Comparison of ENCODE assay signal across 25 mouse cellular contexts in genomic region chr5:148757715-148758114, GRCm38 (mm10).
A peak's percentile ranks its signal among the peaks of the same experiment; 100 is the strongest.
DNase-seq lines count a peak whose midpoint lies in the region; ATAC-seq and TF ChIP-seq lines count a peak whose summit lies in the region.
"Had no signal": no experiment of that assay in that cellular context is flagged by ENCODE, and none has a peak within 500 bp of the region (broad histone marks: within the 10 kb centered on the region; RNA-seq: fewer than 3 reads in every experiment).

No protein-coding gene starts in this region.

- POLR2A ChIA-PET in Patski (lab: Charles Lee) = interaction anchor here (0.6 to 1.7 kb wide), 5 partner anchors 17 to 320 kb away, joined by 3 read pairs; no protein-coding TSS in a partner anchor

- no peak overlapping the region for H3K9ac ChIP-seq in kidney, embryonic 15.5 days
- no peak overlapping the region for H3K9ac ChIP-seq in intestine, postnatal 0 days (ENCODE audit: low read depth, low read length)
- H3K9ac ChIP-seq: embryonic facial prominence, embryonic 15.5 days; forebrain, embryonic 12.5 days; forebrain, postnatal 0 days; hindbrain, embryonic 12.5 days; liver, embryonic 15.5 days; midbrain, embryonic 12.5 days; neural tube, embryonic 12.5 days had no signal

- H3K9me3 ChIP-seq in kidney, embryonic 15.5 days (replicated peaks) = no peaks in the 10 kb centered on the region
- H3K9me3 ChIP-seq in intestine, postnatal 0 days (ENCODE audit: control insufficient read depth) = no peaks in the 10 kb centered on the region
- H3K9me3 ChIP-seq: embryonic facial prominence, embryonic 15.5 days; liver, embryonic 15.5 days; neural tube, embryonic 12.5 days had no signal

- no peak overlapping the region for H3K4me2 ChIP-seq in kidney, embryonic 15.5 days
- 0 out of 2 replicates have a peak overlapping the region, but pooled peaks have one; percentile 21 for H3K4me2 ChIP-seq in intestine, postnatal 0 days (replicated peaks; ENCODE audit: low read depth)
- H3K4me2 ChIP-seq: embryonic facial prominence, embryonic 15.5 days; forebrain, embryonic 12.5 days; hindbrain, embryonic 12.5 days; liver, embryonic 15.5 days; midbrain, embryonic 12.5 days; neural tube, embryonic 12.5 days had no signal

- H3K4me1 ChIP-seq in kidney, embryonic 15.5 days = peaks cover 50% of the 10 kb centered on the region
- no peaks in the 10 kb centered on the region; the same call in 1 of the 2 replicates for H3K4me1 ChIP-seq in intestine, postnatal 0 days (replicated peaks; ENCODE audit: control insufficient read depth, insufficient read depth, low read length)
- H3K4me1 ChIP-seq: megakaryocyte, embryonic 14.5 days had no signal

- no peak for DNase-seq in kidney, postnatal 14 days
- DNase-seq in Muller cell, postnatal 12 days (ENCODE audit: inconsistent ontology term) = peak; percentile 19
- DNase-seq in Patski (ENCODE audit: low read depth, low spot score) = peak; percentile 77
- no peak for DNase-seq in cerebellum, postnatal 36 days
- no peak for DNase-seq in gastrocnemius, postnatal 36 days
- DNase-seq: adrenal gland, adult 8-10 months; B cell, adult 2 months; cerebellum, adult 8-10 months; cerebellum, postnatal 25 days; forebrain, postnatal 0 days; right cerebral cortex, postnatal 4 days; thymus, adult 2 months; thymus, postnatal 4 days had no signal

- WGBS in kidney, embryonic 15.5 days = 40% methylated on average over 5 of the region's 5 CpGs
- WGBS in intestine, postnatal 0 days = 61% methylated on average over 5 of the region's 5 CpGs

- no peak overlapping the region for H3K4me3 ChIP-seq in kidney, embryonic 15.5 days (replicated peaks)
- H3K4me3 ChIP-seq in intestine, postnatal 0 days (ENCODE audit: low read depth, low read length) = no peak overlapping the region
- H3K4me3 ChIP-seq: embryonic facial prominence, embryonic 15.5 days; forebrain, embryonic 12.5 days; hindbrain, embryonic 12.5 days; left cerebral cortex, adult 2 months; liver, embryonic 15.5 days; megakaryocyte, embryonic 14.5 days; midbrain, embryonic 12.5 days; myocyte; neural tube, embryonic 12.5 days had no signal

- in situ Hi-C loops in Patski (cut with MboI; ENCODE audit: low pct_unique_long_range_greater_than_20kb) = loop anchor here (5.0 kb wide), 2 partner anchors 35 to 205 kb away; partner anchors contain the start of gene Ubl3

- peak; percentile 15; the same call in 1 of the 2 replicates for ATAC-seq in kidney, embryonic 15.5 days (replicated peaks; ENCODE audit: low FRiP score)
- ATAC-seq in Patski = peak; percentile 70
- ATAC-seq in intestine, postnatal 0 days = no peak
- ATAC-seq: forebrain, postnatal 0 days; lung, postnatal 0 days had no signal

- TF ChIP-seq CTCF in Patski (IDR thresholded peaks at IDR 0.05) = no peak
- no peak for TF ChIP-seq CTCF in intestine, postnatal 0 days (IDR thresholded peaks at IDR 0.05; ENCODE audit: low read depth)

- no peaks in the 10 kb centered on the region for H3K36me3 ChIP-seq in kidney, embryonic 15.5 days
- H3K36me3 ChIP-seq in intestine, postnatal 0 days (ENCODE audit: control insufficient read depth, insufficient read depth) = no peaks in the 10 kb centered on the region
- H3K36me3 ChIP-seq: embryonic facial prominence, embryonic 15.5 days; forebrain, embryonic 12.5 days; hindbrain, embryonic 12.5 days; liver, embryonic 15.5 days; midbrain, embryonic 12.5 days; neural tube, embryonic 12.5 days had no signal

- H3K27ac ChIP-seq in kidney, embryonic 15.5 days = peak overlapping the region; percentile 92
- H3K27ac ChIP-seq in intestine, postnatal 0 days (ENCODE audit: low read depth, low read length) = no peak overlapping the region
- H3K27ac ChIP-seq: embryonic facial prominence, embryonic 15.5 days; forebrain, embryonic 12.5 days; hindbrain, embryonic 12.5 days; left cerebral cortex, adult 2 months; liver, embryonic 15.5 days; midbrain, embryonic 12.5 days; neural tube, embryonic 12.5 days had no signal

- CTCF ChIA-PET in Patski (lab: Charles Lee) = interaction anchor here (1.0 to 7.1 kb wide), 8 partner anchors 16 to 211 kb away, joined by 3 to 87 read pairs (median 4); no protein-coding TSS in a partner anchor

- intact Hi-C loops in gastrocnemius, postnatal 36 days (cut with DNase I) = no loop called here

- no peaks in the 10 kb centered on the region for H3K27me3 ChIP-seq in kidney, embryonic 15.5 days
- no peaks in the 10 kb centered on the region for H3K27me3 ChIP-seq in Patski
- no peaks in the 10 kb centered on the region for H3K27me3 ChIP-seq in intestine, postnatal 0 days (replicated peaks; ENCODE audit: control insufficient read depth, insufficient read depth, low read length)
- H3K27me3 ChIP-seq: embryonic facial prominence, embryonic 15.5 days; forebrain, embryonic 12.5 days; hindbrain, embryonic 12.5 days; megakaryocyte, embryonic 14.5 days; midbrain, embryonic 12.5 days; neural tube, embryonic 12.5 days had no signal

Comparison
In these comparisons a context has a peak if more than half of its experiments do, and no peak if none do; other contexts are left out.
1. DNase-seq: peak in Muller cell, postnatal 12 days (single experiment) and Patski (single experiment); none in kidney, postnatal 14 days (single experiment), cerebellum, postnatal 36 days (0 of 2) and gastrocnemius, postnatal 36 days (0 of 2).